Mouse (Mus musculus): Measurements from ENCODE around the gene Six3.
A peak's percentile ranks its signal among the peaks of the same experiment; 100 is the strongest.

- no peak for TF ChIP-seq ELF1 (IDR thresholded peaks at IDR 0.05; ENCODE audit: low read depth, low read length)
- TF ChIP-seq POLR2A (IDR thresholded peaks at IDR 0.05; ENCODE audit: control insufficient read depth in 1 of 2, insufficient read depth in 1 of 2, low read depth in 1 of 2, low read length in 2 of 2, poor library complexity in 1 of 2): no peak
- no peak for TF ChIP-seq ZMIZ1 (IDR thresholded peaks at IDR 0.05; ENCODE audit: low read depth, low read length)
- peak; percentile 92 for TF ChIP-seq ZNF384 (IDR thresholded peaks at IDR 0.05; ENCODE audit: low read depth, low read length)
- TF ChIP-seq EP300 (IDR thresholded peaks at IDR 0.05; ENCODE audit: low read depth in 1 of 2, low read length in 2 of 2): no peak
- peak; percentile 35 to 94 (median 89); a peak in 5 of 6 replicates for TF ChIP-seq CTCF (IDR thresholded peaks at IDR 0.05 in 2 of 3, conservative IDR thresholded peaks at IDR 0.05 in 1 of 3; ENCODE audit: control insufficient read depth in 1 of 3, insufficient read depth in 1 of 3, low read depth in 2 of 3, low read length in 3 of 3, poor library complexity in 1 of 3, severe bottlenecking in 1 of 3)
- TF ChIP-seq HCFC1 (IDR thresholded peaks at IDR 0.05; ENCODE audit: low read depth, low read length): no peak
- no peak for TF ChIP-seq MYC (IDR thresholded peaks at IDR 0.05; ENCODE audit: low read depth, low read length)
Measured at GRCm38 (mm10) chr17:85633619-85634018, 20.2 kb downstream of the Six3 start.

Measured in MEL (cell line).